Mouse (Mus musculus): Measurements from ENCODE around the gene Actr1a.

The Actr1a gene

DNA sequence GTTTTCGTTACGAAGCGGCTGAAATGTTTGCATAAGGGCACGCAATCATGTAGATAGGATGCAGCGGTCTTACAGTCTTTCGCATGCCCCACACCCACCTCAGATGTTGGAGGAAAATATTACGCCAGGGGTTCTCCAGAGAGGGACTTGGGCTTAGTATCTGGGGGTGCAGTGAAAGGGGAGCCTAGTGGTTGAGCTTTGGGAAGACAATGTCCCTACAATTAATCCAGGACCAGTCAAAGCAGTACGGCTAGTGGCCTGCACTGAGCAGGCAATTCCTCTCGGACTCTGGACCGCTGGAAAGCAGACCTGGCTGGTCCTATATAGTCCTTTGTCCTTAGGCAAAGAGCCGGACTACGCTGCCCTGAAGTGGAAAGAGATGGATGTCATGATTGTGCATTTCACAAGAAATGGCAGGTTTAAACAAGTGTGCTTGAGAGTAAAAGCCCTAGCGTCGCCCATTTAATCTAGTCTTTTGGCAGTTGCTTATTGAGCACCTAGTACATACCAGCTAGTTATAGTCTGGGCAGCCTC, 68.0 kb downstream of the Actr1a start:
- DNase-seq (ENCODE audit: low spot score), result no peak
